Comparison of ENCODE assay signal across 29 mouse cellular contexts in the genomic region with DNA sequence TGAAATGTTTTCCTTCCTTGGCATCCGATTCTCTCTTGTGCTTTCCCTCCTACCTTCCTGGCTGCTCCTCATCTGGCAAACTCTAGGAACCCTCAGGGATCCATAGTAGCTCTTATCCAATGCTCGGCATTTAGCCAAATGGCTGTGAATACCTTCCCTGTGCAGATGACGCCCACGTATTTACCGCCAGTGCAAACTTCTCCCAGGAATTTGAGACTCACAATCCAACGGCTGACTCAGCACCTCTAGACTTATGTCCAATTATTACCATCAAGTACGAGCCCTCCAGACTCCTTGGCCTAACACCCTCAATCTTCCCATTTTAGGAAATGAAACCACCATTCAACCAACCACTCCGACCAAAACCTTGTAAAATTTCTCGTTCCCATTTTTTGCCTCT. TPM values are rescaled to one million over a fixed set of nuclear protein-coding genes. Genes with fewer than 3 reads are reported as not detected.
DNase-seq lines count a peak whose midpoint lies in the region; ATAC-seq and TF ChIP-seq lines count a peak whose summit lies in the region.
"Had no signal": no experiment of that assay in that cellular context is flagged by ENCODE, and none has a peak within 500 bp of the region (broad histone marks: within the 10 kb centered on the region; RNA-seq: fewer than 3 reads in every experiment).

No protein-coding gene starts in this region.

- no peaks in the 10 kb centered on the region for H3K27me3 ChIP-seq in cerebellum, adult 2 months (ENCODE audit: control insufficient read depth, insufficient read depth, low read length)
- H3K27me3 ChIP-seq: heart, embryonic 15.5 days; limb, embryonic 15.5 days; megakaryocyte, embryonic 14.5 days had no signal

- no peak overlapping the region for H3K4me3 ChIP-seq in cerebellum, adult 2 months (replicated peaks; ENCODE audit: insufficient read depth, low read depth, low read length)
- H3K4me3 ChIP-seq in embryonic fibroblast, embryonic 13.5 days (ENCODE audit: insufficient read depth, low read length): no peak overlapping the region
- H3K4me3 ChIP-seq: heart, embryonic 15.5 days; limb, embryonic 15.5 days; megakaryocyte, embryonic 14.5 days; myocyte had no signal

- ATAC-seq in activated CD4-positive, CD25-positive, alpha-beta regulatory T cell, adult 4 months: no peak
- ATAC-seq: CD4-positive, CD25-positive, alpha-beta regulatory T cell, adult 4 months; forebrain, postnatal 0 days; inflammation-experienced regulatory T-cells, adult 6 months; midbrain, embryonic 16.5 days had no signal

- WGBS in cerebellum, adult 2 months: 51% methylated on average over 9 of the region's 9 CpGs

- H3K4me1 ChIP-seq in cerebellum, adult 2 months (ENCODE audit: control insufficient read depth, insufficient read depth, low read length): peaks cover 4% of the 10 kb centered on the region; the same call in 1 of the 2 replicates
- H3K4me1 ChIP-seq in embryonic fibroblast, embryonic 13.5 days (ENCODE audit: control insufficient read depth, insufficient read depth, low read length): peaks cover 15% of the 10 kb centered on the region

- no peak for TF ChIP-seq CTCF in cerebellum, adult 2 months (IDR thresholded peaks at IDR 0.05; ENCODE audit: borderline replicate concordance, insufficient read depth, low read depth, low read length)
- no peak for TF ChIP-seq CTCF in embryonic fibroblast, embryonic 13.5 days (IDR thresholded peaks at IDR 0.05; ENCODE audit: borderline replicate concordance, insufficient read depth, low read length)

- no peak overlapping the region for H3K27ac ChIP-seq in cerebellum, adult 2 months (ENCODE audit: insufficient read depth, low read length)
- H3K27ac ChIP-seq in embryonic fibroblast, embryonic 13.5 days (ENCODE audit: insufficient read depth, low read length): peak overlapping the region; percentile 18; the same call in 1 of the 2 replicates
- H3K27ac ChIP-seq: heart, embryonic 15.5 days; hindbrain, embryonic 14.5 days; kidney, postnatal 0 days; limb, embryonic 15.5 days had no signal

- peak; percentile 14 to 15 for DNase-seq in cerebellum, postnatal 10 days
- DNase-seq in cerebellum, adult 2 months: no peak
- peak; percentile 4 for DNase-seq in right cerebral cortex, adult 18-20 months
- no peak for DNase-seq in right cerebral cortex, postnatal 36 days (ENCODE audit: low spot score in 2 of 2)
- DNase-seq in natural killer cell, adult 2 months (ENCODE audit: low spot score in 2 of 2): no peak
- DNase-seq in urinary bladder, postnatal 36 days (ENCODE audit: low spot score in 2 of 2): no peak
- DNase-seq: cerebellum, adult 18-20 months; cerebellum, postnatal 36 days; embryo, embryonic 11 days; forebrain, postnatal 0 days; gastrocnemius, postnatal 25 days; heart, postnatal 4 days; kidney, adult 18-20 months; left cerebral cortex, postnatal 4 days; lung, adult 2 months; lung, postnatal 14 days; thymus, adult 18-20 months had no signal

- TF ChIP-seq POLR2A in cerebellum, adult 2 months (IDR thresholded peaks at IDR 0.05; ENCODE audit: borderline replicate concordance, insufficient read depth, low read length): no peak
- no peak for TF ChIP-seq POLR2A in embryonic fibroblast, embryonic 13.5 days (IDR thresholded peaks at IDR 0.05; ENCODE audit: low read depth, low read length)

RNA-seq across cellular contexts. Expression of a gene that starts 3.3 kb away (rescaled TPM):
- 40.4 and 41.1 TPM in 2 replicates for polyA plus RNA-seq in cerebellum, adult 2 months (2012; rRNA removed)
- 52.0 and 52.2 TPM in 2 replicates for polyA plus RNA-seq in embryonic fibroblast, embryonic 13.5 days (2011; ENCODE audit: insufficient read length, low read depth, missing spikeins)
- 10 to 100 TPM; 30.2 to 50.5 TPM for polyA plus RNA-seq in activated CD4-positive, CD25-positive, alpha-beta regulatory T cell, adult 4 months (2017; shearing (Covaris generic))

RNA-seq across cellular contexts. Expression of a gene that starts 53.0 kb away (rescaled TPM):
- polyA plus RNA-seq in cerebellum, adult 2 months (2012; rRNA removed): 0.03 TPM in 1 of 2 replicates, not detected in the other
- 0.21 TPM in 1 of 2 replicates, not detected in the other for polyA plus RNA-seq in embryonic fibroblast, embryonic 13.5 days (2011; ENCODE audit: insufficient read length, low read depth, missing spikeins)
- polyA plus RNA-seq in activated CD4-positive, CD25-positive, alpha-beta regulatory T cell, adult 4 months (2017; shearing (Covaris generic)): under 1 TPM in 1 of 2 experiments, not detected in 1; 0.19 TPM
- polyA plus RNA-seq: CD4-positive, CD25-positive, alpha-beta regulatory T cell, adult 4 months; hindbrain, embryonic 14.5 days; myocyte; small intestine, adult 2 months had no signal

Comparison
In these comparisons a context has a peak if more than half of its experiments do, and no peak if none do; other contexts are left out.
1. DNase-seq: peak in cerebellum, postnatal 10 days (2 of 2) and right cerebral cortex, adult 18-20 months (single experiment); none in cerebellum, adult 2 months (0 of 2), right cerebral cortex, postnatal 36 days (0 of 2), natural killer cell, adult 2 months (0 of 2) and urinary bladder, postnatal 36 days (0 of 2).